Mouse (Mus musculus) cerebellum, adult 9-11 months (tissue): ENCODE results near the gene Dpf3.
A peak's percentile ranks its signal among the peaks of the same experiment; 100 is the strongest.

Source experiments
- DNase-seq: peaks from one replicate; pipeline ENCODE4 v3.0.0; 2022

Gene Dpf3

DNA sequence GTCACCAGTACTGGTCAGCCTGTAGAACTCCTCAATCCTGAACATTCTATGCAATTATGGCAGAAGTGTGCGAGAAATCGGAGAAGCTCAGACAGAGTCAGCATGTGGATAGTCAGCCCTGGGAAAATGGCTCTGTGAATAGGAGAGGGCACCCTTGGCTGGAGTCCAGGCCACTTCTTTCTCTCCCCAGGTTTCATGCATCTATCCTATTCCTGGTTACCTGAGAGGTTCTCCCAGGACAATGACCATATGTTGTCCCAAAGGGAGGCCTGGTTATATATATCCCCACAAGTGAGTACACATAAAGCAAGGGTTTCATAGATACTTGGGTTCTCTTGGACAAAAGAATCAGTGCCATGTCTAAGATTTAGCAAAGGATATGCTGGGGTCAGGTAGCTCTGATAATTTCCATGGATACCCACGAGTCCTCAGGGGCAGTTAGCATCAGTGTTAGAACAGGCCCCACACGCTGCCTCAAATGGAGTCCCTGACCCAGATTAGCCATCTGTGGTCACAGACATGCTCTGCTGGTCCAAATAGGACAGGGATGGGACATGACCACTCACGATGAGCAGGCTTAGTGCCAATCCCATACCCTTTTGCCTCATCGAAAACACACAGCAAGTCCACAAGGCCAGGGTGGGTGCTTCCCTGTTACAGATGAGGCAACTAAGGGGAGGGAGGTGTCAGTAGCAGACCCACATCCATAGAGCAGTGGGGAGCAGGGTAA is 203.8 kb downstream of the Dpf3 start:
- DNase-seq = peak; percentile 85

DNA sequence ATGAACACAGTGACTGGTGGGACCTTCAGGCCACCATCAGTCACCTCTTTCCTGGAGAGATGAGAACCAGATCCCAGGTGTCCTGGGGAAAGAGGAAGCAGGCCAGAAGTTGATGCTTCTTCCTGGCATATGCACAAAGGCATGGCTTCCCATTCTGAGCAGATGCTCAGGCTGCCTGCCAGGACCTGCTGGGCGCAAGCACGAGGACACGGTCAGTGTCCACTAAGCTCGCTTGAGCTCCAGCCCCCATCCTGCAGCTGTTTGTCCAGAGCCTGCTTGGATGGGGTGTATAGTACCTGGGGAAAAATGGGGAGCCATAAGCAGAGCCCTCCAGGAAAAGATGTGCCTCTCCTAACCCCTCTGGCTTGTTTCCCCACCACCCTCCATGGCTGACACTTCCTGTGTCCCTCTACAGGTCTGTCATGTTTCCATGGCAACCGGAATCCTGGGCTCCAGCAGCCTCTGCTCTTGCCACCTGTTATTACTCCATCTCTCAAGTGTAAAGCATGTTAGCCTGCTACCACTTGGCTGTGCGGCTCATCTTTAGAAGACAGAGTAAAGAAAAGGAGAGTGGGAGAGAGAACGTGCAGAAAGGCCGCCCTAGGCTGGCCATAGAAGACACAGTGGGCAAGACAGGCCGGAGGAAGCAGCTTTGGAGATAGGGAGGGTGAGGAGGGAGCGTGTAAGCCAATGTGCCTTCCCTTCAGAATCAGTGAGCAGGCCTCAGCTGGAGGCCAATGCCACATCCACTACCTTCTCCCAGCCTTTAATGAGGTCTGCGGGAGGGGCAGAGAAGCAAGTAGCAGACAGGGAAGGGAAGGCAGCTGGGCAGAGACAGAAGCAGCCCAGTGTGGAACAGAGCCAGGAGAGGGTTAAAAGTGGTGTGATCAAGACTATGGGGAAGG is 209.7 kb downstream of the Dpf3 start:
- peak; percentile 89 for DNase-seq

DNA sequence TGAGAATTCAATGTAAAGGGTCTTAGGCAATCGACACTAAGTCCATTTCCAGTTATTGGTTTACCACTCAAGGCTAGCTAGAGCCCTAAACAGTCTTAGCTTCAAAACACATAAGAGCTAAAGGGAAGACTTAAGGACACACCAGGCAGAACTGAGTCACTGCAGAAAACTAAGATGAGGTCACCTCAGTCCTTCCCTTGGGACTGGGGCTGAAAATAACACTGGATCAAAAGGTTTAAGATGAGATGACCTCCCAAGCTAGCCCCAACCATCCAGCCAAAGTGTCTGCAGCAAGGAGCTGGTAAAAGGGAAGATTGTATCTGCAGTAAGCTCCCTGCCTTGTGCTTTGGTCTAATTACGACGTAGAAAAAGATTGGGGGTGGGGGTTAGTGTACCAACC is 216.3 kb downstream of the Dpf3 start:
- DNase-seq = no peak

DNA sequence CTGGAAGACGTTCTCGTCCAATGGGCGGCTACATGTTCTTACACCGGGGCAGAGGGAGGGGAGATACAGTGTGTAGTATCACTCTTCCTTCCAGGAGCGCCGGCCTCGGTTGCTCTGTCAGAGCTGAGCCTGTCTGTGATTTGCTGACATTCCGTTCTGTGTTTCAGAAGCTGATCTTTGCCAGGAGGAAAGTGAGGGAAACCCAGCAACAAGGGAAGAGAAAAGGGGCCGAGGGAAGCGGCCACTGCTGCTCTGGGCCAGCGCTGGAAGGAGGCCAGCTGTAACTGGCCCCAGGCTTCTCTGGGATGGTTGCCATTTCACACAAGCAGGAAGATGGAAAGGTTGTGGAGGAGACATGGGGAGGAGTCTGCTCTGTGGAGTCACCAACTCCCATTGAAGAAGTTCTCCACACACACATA is 219.0 kb downstream of the Dpf3 start:
- DNase-seq = peak; percentile 88

DNA sequence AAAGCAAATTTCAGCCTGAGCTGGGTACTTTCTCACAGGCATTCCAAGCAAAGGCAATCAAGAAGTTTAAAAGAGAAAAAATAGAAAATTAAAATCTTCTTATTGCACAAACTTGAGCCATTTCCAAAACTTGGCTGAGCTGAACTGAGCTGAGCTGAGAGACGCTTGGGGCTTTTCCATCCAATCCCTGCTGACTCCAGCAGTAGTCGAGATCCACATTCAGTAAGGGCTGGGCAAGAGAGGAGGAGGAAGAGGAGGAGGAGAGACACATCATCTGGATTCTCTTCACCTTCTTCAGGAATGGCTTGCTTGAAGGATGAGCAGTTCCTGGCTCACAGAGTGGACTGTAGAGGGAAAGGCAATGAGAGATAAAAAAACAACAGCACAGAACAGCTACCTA is 227.0 kb downstream of the Dpf3 start:
- DNase-seq = no peak

DNA sequence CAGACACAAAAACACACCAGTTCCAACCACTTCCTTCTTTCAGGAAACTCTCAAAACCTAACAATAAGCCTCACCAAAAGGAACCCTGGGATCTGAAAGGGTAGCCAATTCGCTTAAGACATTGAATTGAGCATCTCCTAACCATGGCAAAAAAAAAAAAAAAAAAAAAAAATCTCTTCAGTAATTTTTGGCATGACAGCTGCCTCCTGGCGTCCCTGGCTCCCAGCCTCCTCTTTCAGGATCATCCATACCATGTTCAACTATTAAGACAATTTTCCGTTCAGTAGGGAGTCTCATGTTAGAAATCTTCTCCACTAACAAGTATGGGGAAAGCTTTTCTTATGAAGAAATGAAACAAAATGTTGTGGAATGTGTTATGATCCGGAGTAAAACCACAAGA is 233.1 kb downstream of the Dpf3 start:
- DNase-seq = no peak

DNA sequence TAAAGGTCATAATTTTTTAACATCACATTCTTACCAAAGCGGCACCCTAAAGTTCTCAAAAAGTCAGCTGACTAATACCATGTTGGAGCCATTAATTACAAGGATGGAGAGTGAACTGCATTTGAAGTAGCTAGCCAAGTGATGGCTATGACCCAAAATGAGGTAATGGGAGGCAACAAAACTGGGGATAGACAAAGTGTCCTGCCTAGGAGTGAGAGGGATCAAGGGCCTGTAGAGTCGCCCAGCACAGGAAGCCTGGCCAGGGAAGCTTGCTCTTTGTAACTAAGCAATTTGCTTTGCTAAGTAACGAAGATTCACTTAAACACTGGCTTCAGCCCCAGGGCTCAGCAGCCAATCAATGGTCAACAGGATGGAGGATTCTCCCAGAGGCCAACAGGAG is 238.4 kb downstream of the Dpf3 start:
- DNase-seq = peak; percentile 72

DNA sequence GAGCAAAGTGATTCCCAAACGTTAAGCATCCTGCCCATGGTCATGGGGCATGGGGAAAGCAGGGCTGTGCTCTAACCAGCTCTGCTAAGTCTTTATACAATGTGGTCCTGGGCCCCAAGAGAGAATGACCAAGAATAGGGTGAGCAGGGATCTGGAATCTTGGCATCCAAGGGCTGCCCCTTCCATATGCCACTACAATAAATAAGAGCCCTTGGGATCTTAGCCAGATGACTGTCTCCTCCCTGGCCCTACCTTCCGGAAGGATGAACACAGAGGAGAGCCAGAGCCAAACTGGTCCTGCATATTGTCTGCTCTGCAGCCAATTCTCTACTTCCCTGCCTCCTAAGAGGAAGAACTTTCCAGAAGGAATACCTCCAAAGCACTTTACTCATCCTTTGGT is 238.9 kb downstream of the Dpf3 start:
- peak; percentile 92 for DNase-seq

DNA sequence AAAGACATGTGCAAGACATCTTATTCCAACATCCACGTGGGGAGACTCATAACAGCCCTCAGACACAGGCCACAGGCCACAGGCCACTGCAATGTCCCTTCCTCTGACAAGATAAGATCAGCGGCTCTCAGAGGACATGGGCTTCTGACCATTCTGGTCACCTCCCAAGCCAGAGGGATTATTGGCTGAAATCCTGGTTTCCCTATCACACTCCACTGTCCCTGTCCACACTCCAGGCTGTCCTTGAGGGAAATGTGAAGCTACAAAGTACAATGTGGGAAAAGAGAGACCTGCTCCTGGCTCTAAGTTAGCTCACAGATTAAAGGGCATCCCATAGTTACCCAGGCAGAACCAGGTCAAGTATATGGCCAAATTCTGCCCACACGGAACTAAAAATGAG is 239.8 kb downstream of the Dpf3 start:
- DNase-seq = peak; percentile 60

DNA sequence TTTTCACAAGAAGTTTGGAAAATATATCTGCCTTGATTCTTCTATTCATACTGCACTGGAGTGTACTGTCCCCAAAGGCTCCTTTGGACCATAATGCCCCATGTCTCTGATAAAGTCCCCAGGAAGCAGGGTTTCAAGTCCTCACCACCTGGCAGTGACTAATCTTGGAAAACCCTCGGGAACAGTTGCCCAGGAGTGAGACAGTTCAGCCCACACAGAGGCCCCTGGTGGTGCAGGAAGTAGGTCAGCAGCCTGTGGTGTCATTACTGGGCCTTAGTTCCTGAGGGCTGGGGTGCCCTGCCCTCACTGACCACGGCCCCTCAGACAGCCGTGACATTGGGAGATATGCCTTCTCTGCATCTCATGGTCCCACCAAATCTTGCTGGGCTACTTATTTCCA is 246.5 kb downstream of the Dpf3 start:
- peak; percentile 71 for DNase-seq

DNA sequence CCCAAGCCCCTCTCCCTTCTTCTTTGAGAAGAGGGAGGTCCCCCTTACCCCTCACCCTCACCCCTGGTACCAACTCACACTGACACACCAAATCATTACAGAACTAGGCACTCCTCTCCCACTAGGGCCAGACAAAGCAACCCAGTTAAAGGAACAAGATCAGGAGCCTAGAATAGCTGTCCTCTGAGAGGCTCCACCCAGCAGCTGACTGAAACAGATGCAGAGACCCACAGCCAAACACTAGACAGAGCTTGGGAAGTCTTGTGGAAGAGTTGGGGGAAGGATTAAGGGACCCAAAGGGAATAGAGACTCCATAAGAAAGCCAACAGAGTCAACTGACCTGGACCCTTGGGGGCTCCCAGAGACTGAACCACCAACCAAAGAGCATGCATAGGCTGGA is 246.9 kb downstream of the Dpf3 start:
- DNase-seq = no peak

DNA sequence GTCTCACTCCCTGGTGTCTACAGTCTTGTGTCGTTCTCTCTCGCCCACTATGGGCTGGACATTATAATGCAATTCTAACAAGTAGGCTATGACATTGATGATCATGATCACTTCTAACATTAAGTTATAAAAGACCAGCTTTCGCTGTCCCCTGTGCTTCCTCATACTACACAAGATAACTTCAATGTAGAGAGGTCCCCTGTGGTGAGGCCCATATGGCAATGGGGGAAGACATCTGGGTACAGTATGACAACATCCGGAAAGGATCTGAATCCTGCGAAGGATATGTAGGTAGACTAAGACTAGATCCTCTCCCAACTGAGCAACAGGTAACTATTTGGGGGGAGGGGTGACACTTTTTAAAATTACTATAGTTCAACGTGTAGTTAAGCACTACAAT is 251.7 kb downstream of the Dpf3 start:
- no peak for DNase-seq

DNA sequence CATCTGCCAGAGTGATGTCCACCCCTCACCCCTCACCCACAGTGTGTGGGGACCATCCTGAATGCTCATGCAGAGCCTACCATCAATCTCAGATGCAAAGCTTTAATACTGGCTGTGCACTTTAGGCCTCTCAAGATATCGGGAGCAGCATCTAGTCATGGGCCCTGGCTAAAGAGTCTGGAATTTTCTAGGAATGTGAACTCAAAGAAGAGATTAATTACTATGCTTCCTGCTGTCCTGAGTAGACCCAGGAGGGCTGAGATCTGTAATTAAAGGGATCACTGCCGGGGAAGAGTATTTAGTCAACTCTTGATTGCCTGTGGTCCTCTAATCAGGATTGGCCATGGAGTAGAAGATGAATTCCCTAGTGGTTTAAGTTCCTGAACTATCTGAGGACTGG is 252.5 kb downstream of the Dpf3 start:
- DNase-seq = no peak

DNA sequence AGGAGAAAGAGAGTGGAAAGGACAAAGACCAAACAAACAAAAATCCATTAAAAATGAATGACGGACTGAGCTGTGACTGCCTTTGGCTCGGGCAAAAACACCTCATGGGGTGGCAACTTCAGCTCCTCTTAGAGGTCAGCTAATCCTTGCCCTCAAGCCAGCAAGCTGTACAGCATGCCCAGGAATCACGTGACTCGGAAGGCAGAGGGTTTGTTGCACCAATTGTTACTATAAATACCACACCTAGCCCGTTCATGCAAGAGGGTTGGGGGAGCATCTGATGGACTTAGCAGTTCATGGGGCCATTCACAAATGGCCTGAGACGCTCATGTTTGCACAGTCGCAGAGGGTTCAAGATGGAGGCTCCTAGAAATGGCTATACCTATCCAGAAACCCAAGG is 253.9 kb downstream of the Dpf3 start:
- DNase-seq = no peak

DNA sequence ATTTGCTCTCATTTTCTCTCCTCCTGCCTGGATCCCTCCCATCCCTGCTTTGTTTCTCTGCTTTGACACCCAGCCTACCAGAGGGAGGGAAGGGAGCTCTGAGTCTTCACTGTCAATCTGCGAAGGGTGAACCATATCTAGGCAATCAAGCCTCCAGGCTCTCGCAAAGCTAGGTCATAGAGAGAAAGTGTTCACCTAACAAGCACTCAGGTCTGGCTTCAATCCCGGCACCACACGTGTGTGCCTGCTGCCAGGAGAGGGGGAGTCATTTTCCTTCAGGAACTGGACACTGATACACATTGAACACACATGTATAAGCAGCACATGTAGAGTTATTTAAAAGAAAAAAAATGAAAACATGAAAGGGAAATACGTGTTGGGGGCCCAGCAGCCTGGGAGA is 254.6 kb downstream of the Dpf3 start:
- no peak for DNase-seq

DNA sequence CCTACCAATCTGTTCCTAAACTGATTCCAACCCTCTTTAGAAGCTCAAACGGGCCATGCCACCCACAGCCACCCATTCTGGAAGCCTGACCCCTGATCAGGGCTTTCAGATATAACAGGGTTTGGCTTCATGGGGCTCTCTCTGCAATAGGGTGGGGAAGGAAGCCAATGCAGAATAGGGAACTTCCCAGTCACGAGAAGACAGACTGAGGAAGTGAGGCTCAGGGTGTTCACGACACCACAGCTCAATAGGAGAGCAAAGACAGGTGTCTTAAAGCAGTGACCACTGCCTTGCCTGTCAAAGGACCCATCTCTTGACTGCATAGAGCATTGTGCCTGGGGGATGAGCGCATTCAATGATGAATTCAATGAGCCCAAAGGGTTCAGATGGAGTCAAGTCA is 256.3 kb downstream of the Dpf3 start:
- no peak for DNase-seq

DNA sequence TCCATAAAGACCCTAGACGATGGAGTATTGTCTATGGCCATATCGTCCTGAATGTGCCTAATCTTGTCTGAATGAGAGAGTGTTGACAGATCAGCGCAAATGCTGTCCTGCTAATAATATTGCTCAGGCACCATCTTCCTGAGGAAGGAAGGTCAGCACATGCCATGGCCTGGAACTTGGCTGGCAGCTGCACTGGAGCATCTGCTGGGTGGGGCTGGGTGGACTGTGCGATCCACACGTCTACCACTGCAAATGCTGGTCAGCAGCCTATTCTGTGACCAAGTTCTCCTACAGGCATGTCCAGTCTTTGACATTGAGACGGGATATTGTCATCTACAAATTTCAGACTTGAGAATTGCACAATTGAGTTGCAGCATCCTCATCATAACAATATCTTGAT is 257.8 kb downstream of the Dpf3 start:
- no peak for DNase-seq

DNA sequence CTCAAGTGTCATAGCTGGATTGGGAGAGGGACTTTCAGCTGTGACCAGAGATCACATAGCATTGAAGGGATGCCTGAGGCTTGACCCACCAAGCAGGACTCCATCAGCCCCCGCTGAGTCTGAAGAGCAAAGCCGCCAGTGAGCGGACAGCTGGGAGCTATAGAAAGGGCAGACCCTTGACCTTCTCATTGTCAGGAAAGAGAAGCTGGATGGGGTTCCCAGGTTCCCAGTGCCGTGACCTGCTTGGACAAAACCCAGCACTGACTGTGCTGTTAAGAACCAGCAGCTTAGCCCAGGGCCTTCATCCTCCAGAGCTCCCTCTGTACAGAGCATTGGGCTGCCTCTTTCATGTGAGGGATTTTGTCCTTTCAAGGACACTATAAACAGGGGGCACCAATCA is 260.5 kb downstream of the Dpf3 start:
- no peak for DNase-seq

DNA sequence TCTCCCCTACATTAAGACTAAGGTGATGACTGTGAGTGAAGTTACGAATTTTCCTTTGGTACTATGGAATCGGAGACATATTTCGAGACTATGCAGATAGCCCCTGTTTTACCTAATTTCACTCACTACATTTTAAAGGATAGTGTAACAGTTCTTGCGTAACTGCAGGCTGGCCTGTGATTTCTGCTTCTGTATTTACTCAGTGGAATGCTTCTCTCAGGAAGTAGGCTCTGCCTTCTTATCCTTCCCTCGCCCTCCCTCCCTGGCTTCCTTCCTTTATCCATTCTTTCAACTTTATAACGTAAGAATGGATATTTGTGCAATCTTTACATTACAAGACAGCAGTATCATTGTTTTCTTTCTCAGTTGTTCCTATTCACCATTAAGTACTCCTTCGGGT is 266.6 kb downstream of the Dpf3 start:
- DNase-seq = no peak

DNA sequence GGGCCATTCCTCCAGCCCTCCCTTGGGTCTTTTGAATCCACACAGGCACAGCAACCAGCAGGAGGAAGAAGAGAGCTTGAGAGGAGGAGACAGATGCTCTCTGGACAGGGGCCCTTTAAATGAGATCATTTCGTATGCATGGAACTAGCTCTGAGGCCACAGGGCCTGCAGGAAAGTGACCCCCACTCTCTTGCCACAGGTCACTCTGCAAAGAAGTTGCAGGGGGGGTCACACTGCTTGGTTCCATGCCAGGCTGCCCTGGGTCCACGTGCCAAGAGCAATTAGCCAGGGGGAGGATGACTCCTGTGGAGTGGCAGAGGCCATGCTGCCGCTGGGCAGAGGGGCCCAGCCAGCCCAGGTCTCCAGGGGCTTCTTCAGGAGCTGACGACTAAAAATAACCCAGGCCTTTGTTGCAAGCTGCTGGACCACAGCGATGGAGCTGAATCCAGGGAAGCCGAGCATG is 273.6 kb downstream of the Dpf3 start:
- peak; percentile 66 for DNase-seq

DNA sequence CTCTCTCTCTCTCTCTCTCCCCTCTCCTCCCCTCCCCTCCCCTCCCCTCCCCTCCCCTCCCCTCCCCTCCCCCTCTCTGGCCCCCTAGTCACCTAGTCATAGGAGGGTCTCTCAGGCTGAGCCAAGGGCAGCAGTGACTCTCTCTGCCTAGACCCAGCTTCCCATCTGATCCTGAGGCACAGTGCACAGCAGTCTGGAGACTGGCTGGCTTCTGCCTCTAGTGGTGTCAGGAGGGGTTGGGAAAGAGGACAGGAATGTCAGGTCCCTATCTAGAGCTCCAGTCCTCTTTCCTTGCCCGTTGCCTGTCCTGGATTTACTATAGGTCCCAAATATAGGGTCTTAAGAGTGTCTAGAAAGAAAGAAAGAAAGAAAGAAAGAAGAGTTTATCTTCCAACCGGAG is 275.5 kb downstream of the Dpf3 start:
- DNase-seq = no peak

DNA sequence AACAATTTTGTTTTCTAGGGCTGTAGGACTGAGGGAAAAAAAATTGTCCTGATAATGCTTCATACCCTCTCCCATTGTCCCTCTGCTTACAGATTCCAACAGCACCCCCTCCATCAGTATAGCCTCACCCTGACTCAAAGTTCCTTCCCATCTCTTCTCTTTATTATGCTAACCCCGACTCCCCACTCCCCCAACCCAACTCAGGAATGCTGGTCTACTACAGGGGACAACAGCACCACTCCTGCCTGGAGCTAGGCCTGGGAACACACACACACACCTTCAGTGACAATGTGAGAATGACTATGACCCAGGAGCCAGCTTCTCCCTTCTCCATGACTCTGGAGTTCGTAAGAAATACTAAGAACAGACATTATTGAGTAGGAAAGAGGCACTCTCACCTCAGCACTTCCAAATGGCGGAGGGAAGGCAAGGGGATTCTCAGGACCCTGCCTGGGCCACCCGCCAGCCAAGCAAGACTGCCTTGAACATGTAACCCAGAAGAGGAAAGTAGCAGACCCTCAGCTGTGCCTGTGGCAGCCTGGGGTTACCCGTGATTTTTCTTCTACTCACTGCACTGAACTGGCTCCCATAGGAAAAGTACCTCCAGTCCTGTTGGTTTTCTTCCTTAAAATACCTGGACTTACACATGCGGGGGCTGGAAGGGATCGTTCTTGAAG is 276.2 kb downstream of the Dpf3 start:
- DNase-seq = no peak

DNA sequence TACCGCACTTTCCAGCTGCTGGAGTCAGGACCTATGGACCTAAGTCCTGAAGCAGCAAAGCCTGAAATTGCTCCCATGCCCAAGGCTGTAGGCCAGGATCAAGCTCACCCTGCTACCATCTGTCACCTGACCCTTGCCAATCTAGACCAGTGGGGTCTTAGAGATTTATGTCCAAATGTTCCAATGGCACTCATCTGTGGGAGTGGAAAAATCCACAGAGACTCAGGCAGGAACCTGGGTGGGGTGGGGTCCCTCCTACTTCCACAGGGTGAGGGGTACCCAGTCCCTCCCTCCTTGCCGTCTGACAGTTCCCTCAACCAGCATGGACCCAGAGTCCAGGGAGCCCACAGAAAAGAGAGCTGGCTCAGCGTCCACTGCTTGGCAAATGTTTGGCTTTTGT is 276.8 kb downstream of the Dpf3 start:
- DNase-seq = peak; percentile 85

DNA sequence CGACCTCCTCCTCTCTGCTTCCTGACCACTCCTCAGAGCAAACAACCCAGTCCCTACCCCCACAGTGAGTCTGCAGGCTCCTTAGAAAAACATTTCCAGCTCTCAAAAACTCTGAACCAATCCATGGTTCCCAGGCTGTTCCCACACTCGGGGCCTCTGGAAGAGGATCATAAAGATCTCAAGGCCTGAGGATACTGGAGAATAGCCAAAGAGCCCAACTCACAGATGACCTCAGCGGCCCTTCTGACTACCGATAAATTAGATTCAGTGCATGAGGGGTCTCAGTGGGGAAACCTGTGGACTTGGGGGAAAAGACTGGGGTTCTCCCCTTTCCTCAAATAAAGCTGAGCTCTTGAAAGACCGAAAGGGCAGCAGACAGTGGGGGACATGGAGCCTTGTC is 277.2 kb downstream of the Dpf3 start:
- no peak for DNase-seq
